Mouse (Mus musculus) urinary bladder, postnatal 10 days (tissue): ENCODE results near the gene Hmgn2.

ENCODE experiments used
- DNase-seq: peaks from one replicate; pipeline ENCODE4 v3.0.0; 2022; ENCODE audit warnings: low spot score

The Hmgn2 gene

DNA sequence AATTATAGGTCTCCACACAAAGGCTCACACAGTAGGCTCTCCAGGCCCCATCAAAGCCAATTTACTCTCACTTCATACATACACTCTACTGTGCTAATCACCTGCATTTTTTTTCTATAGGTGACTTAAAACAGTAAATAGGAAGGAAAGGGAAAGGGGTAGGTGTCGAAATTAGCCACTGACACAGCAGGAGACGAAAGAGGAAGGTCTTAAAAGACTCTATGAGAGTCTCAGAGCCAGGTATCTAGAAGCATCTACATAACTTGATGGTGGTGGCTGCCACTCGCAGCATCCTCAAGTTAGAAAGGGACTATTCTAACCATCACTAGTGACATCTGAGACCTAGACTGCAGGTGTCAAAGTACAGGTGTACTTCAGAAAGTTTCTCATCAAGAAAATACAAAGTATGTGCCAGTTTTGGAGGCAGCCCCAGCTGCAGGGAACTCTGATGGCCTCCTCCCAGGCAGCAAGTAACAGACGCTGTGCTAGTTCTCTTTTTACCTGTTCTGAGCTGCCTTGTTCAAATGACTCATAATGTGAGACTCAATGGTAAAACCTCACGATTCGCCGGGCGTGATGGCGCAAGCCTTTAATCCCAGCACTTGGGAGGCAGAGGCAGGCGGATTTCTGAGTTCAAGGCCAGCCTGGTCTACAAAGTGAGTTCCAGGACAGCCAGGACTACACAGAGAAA, 9.7 kb upstream of the Hmgn2 start:
- DNase-seq: no peak

DNA sequence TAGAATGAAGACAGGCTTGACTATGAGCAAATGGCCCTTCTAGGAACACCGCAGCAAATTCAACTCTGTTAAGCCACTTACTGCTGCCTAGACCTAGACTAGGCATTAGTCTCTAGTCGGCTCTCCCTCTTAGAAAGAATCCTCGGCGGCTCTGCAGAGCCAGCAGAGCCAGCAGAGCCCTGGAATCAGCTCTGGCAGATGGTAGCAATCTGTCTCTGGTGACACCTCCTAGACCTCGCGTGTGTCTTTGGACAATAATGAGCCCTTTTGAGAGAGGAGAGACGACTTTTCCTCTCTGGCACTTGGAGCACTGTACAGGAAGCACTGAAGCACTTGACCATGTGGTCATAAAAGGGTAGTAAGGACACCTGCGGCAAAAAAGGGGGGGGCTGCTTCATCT, 3.3 kb upstream of the Hmgn2 start:
- no peak for DNase-seq

GRCm38 (mm10) chr4:133970876-133971275, 2.4 kb upstream of the Hmgn2 start:
- DNase-seq: no peak

DNA sequence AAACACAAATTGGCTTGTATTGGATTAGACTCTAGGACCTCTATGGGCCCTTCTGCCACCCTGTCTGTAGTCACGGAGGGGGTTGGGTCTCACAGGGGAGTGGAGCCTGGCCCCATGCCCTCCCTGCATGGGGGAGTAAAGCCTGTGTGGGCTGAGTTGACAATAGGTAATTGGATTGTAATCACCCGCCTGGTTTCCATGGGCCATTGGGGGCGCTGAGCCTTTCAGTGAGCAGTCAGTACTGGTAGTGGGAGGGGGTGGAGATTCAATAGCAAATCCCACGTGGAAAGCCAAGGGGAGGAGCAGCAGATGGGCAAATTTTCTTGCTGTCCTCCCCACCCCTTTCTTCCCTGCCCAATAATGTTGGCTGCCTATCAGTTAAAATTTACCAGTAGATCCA, 1.7 kb upstream of the Hmgn2 start:
- no peak for DNase-seq

- no peak for DNase-seq
Observed at GRCm38 (mm10) chr4:133969114-133969770, 792 bp upstream of the Hmgn2 start.

DNA sequence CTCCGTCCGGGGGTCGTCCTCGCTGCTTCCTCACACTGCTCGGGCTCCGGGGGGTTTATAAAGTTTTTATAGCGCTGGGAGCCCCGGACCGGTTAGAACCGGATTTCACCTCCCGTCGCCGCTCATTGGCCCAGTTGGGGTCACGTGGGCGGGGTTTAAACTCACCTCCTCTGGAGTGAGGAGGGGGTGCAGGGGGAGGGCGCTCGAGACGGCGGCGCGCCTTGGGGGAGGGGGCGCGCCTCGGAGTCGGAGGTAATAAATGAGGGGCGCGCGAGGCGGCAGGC, 642 bp downstream of the Hmgn2 start:
- peak; percentile 60 for DNase-seq

DNA sequence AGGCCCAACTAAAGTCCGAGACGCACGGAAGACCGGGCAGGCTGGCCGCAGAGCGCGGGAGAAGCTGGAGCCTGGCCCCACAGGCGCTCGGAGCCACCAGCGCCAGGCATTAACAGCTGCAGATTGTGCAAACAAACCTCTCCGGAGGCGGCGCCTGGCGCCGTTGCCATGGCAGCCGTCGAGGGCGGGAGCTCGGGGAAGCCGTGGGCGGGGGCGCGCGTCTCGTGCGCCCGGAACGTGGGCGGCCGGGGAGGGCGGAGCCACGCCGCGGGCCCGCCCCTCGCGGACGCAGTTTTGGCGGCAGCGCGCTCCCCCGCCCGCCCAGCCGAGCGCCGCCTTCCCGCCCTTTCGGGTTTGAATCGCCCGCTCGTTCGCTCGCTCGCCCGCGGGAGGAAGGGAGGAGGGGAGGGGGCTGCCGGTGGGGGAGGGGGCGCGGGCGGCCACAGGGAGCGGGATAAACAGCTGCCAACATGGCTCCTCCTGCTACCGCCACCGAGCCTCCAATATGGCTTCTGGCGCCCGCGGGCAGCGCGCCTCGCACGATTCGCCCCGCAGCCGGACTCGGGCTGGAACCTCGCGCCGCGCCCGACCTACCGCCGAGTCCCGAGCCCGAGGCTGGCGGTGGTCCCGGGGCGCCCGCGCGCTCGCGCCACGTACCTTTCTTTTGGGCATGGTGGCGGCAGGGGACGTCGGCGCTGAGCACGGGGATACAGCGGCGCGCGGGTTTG, 1.1 kb downstream of the Hmgn2 start:
- peak; percentile 95 for DNase-seq

- DNase-seq: no peak
Observed at GRCm38 (mm10) chr4:133966271-133966940, 2.0 kb downstream of the Hmgn2 start.

GRCm38 (mm10) chr4:133962566-133962965, 5.9 kb downstream of the Hmgn2 start:
- no peak for DNase-seq

DNA sequence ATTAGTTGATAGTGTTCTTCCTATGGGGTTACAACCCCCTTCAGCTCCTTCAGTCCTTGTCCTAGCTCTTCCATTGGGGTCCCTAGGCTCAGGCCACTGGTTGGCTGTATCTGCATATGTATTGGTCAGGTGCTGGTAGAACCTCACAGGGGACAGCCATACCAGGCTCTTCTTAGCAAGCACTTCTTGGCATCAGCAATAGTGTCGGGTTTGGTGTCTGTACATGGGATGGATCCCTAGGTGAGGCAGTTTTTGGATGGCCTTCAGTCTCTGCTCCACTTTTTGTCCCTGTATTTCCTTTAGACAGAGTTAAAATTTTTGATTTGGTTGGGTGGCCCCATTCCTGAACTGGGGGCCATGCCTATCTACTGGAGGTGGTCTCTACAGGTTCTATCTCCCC, 9.6 kb downstream of the Hmgn2 start:
- no peak for DNase-seq

- DNase-seq: no peak
Observed at GRCm38 (mm10) chr4:133956358-133956757, 12.1 kb downstream of the Hmgn2 start.

DNA sequence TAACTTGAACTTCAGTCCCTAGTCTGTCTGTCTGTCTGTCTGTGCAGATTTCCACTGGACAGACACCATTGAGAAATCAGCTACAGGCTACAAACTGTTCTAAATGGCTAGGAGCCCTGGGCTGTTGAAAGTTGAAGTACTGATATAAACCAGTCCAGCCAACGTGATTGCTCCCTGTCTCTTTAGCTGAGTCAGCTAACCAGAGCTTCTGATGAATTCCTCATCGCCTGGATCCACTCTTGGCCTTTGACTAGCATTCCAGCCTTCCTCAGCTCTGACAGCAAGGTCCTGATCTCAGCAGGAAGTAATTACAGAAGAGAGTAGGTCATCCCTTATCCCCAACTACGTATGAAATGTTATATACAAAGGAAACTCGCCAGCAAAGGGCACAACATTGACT, 21.7 kb downstream of the Hmgn2 start:
- no peak for DNase-seq

- DNase-seq: no peak
Observed at GRCm38 (mm10) chr4:133943791-133944190, 24.7 kb downstream of the Hmgn2 start.

DNA sequence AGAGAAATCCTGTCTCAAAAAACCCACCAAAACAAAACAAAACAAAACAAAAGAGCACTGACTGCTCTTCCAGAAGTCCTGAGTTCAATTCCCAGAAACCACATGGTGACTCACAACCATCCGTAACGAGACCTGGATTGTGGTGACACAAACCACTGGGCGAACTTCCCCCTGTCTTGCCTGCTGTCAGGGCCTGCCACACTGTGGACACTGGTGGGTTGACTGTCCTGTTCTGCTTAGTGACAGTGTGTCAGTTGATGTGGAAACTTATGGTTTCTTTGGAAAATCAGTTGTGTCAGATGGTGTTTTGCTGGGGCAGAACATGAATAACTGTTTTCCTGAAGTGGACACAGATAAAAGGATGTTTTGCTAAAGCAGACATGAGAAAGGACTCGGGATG, 25.8 kb downstream of the Hmgn2 start:
- no peak for DNase-seq

GRCm38 (mm10) chr4:133941576-133941975, 26.9 kb downstream of the Hmgn2 start:
- no peak for DNase-seq

DNA sequence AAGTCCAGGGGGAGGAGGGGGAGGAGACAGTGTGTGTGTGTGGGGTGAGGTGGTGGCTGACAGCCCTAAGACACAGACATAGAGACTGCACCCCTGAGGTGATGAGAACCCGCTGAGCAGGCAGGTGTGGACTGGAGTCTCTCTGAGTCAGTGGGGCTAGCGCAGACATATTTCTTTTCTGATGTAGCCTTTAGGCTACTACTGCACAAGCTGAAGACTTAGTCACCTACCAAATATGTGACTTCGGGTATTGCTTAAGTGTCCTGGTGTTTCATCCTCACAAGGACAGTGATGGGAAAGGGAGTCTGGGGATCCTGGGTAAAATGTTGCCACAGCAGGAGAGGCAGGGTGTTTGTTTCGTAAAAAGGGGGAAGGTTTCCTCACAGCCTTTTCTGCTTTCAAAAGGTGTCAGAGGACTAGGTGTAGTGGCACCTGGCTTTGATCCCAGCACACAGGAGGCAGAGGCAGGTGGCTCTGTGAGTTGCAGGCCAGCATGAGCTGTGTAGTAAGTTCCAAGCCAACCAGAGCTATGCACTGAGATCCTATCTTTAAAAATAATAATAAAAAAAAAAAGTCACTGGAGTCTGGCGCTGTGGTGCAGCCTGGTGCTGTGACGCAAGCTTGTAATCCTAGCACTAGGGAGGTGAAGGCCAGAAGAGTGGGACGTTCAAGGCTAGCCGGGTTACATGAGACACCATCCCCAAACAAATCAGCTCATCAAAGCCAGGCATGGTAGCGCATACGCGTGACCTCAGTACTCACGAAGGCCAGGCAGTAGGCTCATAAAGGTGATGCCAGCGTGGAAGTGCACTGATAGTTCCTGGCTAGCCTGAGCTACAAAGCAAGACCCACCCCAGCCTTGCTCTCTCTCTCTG, 27.8 kb downstream of the Hmgn2 start:
- DNase-seq: no peak

- DNase-seq: no peak
Observed at GRCm38 (mm10) chr4:133938077-133938476, 30.4 kb downstream of the Hmgn2 start.

GRCm38 (mm10) chr4:133931785-133932184, 36.7 kb downstream of the Hmgn2 start:
- no peak for DNase-seq

- DNase-seq: no peak
Observed at GRCm38 (mm10) chr4:133931349-133931748, 37.1 kb downstream of the Hmgn2 start.

- DNase-seq: no peak
Observed at GRCm38 (mm10) chr4:133929278-133929670, 39.2 kb downstream of the Hmgn2 start.

- no peak for DNase-seq
Observed at GRCm38 (mm10) chr4:133928576-133929277, 39.7 kb downstream of the Hmgn2 start.
